21 mouse cellular contexts compared by ENCODE assay signal in genomic region chr2:24901055-24901454, GRCm38 (mm10). TPM values are rescaled to one million over a fixed set of nuclear protein-coding genes. Genes with fewer than 3 reads are reported as not detected.
DNase-seq lines count a peak whose midpoint lies in the region; ATAC-seq and TF ChIP-seq lines count a peak whose summit lies in the region.
"Had no signal": no experiment of that assay in that cellular context is flagged by ENCODE, and none has a peak within 500 bp of the region (broad histone marks: within the 10 kb centered on the region; RNA-seq: fewer than 3 reads in every experiment).

No protein-coding gene starts in this region.

- H3K9me3 ChIP-seq in forebrain, embryonic 14.5 days (replicated peaks; ENCODE audit: control insufficient read depth, low read length): no peaks in the 10 kb centered on the region
- H3K9me3 ChIP-seq in forebrain, embryonic 13.5 days (replicated peaks): no peaks in the 10 kb centered on the region
- H3K9me3 ChIP-seq: hindbrain, embryonic 15.5 days; liver, embryonic 12.5 days; midbrain, embryonic 15.5 days had no signal

- no peak overlapping the region for H3K9ac ChIP-seq in forebrain, embryonic 14.5 days (ENCODE audit: low read length)
- H3K9ac ChIP-seq in forebrain, embryonic 13.5 days: no peak overlapping the region
- H3K9ac ChIP-seq: hindbrain, embryonic 15.5 days; liver, embryonic 12.5 days; midbrain, embryonic 15.5 days had no signal

- peaks cover 18% of the 10 kb centered on the region for H3K4me1 ChIP-seq in forebrain, embryonic 14.5 days (ENCODE audit: control insufficient read depth, insufficient read depth, low read length)
- H3K4me1 ChIP-seq in forebrain, embryonic 13.5 days: peaks cover 37% of the 10 kb centered on the region

- H3K4me2 ChIP-seq in forebrain, embryonic 14.5 days (ENCODE audit: low read length): no peak overlapping the region
- no peak overlapping the region for H3K4me2 ChIP-seq in forebrain, embryonic 13.5 days
- H3K4me2 ChIP-seq: hindbrain, embryonic 15.5 days; liver, embryonic 12.5 days; midbrain, embryonic 15.5 days had no signal

- TF ChIP-seq CTCF in layer of hippocampus, adult 2 months (conservative IDR thresholded peaks at IDR 0.05): no peak

- 0 out of 2 replicates have a peak, but pooled peaks cover 7% of the 10 kb centered on the region for H3K36me3 ChIP-seq in forebrain, embryonic 14.5 days (ENCODE audit: control insufficient read depth, insufficient read depth, low read length)
- H3K36me3 ChIP-seq in forebrain, embryonic 13.5 days (ENCODE audit: poor library complexity, severe bottlenecking): 0 out of 2 replicates have a peak, but pooled peaks cover 9% of the 10 kb centered on the region
- H3K36me3 ChIP-seq: hindbrain, embryonic 15.5 days; midbrain, embryonic 15.5 days had no signal

- H3K27me3 ChIP-seq in forebrain, embryonic 14.5 days (replicated peaks; ENCODE audit: control insufficient read depth, insufficient read depth, low read length): no peaks in the 10 kb centered on the region
- H3K27me3 ChIP-seq in forebrain, embryonic 13.5 days: no peaks in the 10 kb centered on the region
- H3K27me3 ChIP-seq: CH12.LX; hindbrain, embryonic 15.5 days; liver, embryonic 12.5 days; midbrain, embryonic 15.5 days had no signal

- peak; percentile 57 for DNase-seq in forebrain, embryonic 14.5 days (ENCODE audit: low spot score)
- peak in 1 of 2 experiments; percentile 37 for DNase-seq in layer of hippocampus, adult 2 months (ENCODE audit: low spot score in 2 of 2)
- no peak for DNase-seq in layer of hippocampus, postnatal 36 days
- DNase-seq in right cerebral cortex, adult 18-20 months: peak; percentile 48
- no peak for DNase-seq in right cerebral cortex, postnatal 14 days
- DNase-seq in natural killer cell, adult 2 months (ENCODE audit: low spot score in 2 of 2): no peak
- DNase-seq: adrenal gland, adult 8-10 months; cerebellum, adult 11-12 months; cerebellum, postnatal 25 days; gastrocnemius, postnatal 25 days; heart, postnatal 14 days; kidney, adult 18-20 months; kidney, postnatal 10 days; thymus, adult 2 months had no signal

- WGBS in forebrain, embryonic 14.5 days: 49% methylated on average over 5 of the region's 5 CpGs
- 54% methylated on average over 5 of the region's 5 CpGs for WGBS in forebrain, embryonic 13.5 days

- no peak overlapping the region for H3K27ac ChIP-seq in forebrain, embryonic 14.5 days (ENCODE audit: low read depth, low read length)
- no peak overlapping the region for H3K27ac ChIP-seq in forebrain, embryonic 13.5 days
- peak overlapping the region; percentile 53 for H3K27ac ChIP-seq in layer of hippocampus, adult 2 months
- H3K27ac ChIP-seq: hindbrain, embryonic 15.5 days; liver, embryonic 12.5 days; midbrain, embryonic 15.5 days had no signal

- no peak for ATAC-seq in forebrain, embryonic 14.5 days
- no peak for ATAC-seq in forebrain, embryonic 13.5 days
- ATAC-seq in megakaryocyte progenitor cell, adult 5-6 weeks (replicated peaks; ENCODE audit: poor library complexity): no peak
- ATAC-seq: liver, embryonic 12.5 days; midbrain, embryonic 15.5 days had no signal

- no peak overlapping the region for H3K4me3 ChIP-seq in forebrain, embryonic 14.5 days (ENCODE audit: low read depth, low read length)
- H3K4me3 ChIP-seq in forebrain, embryonic 13.5 days: no peak overlapping the region
- H3K4me3 ChIP-seq in layer of hippocampus, adult 2 months: no peak overlapping the region
- H3K4me3 ChIP-seq: erythroblast, embryonic 14.5 days; hindbrain, embryonic 15.5 days; liver, embryonic 12.5 days; midbrain, embryonic 15.5 days had no signal

RNA-seq across cellular contexts. Expression of gene Ehmt1, which starts 18.4 kb away (rescaled TPM):
- 76.7 and 90.7 TPM in 2 replicates for polyA plus RNA-seq in forebrain, embryonic 14.5 days (2014; fragmentation: Nextera tagmentation; extraction: Ambion mirVana)
- 152 and 156 TPM in 2 replicates for polyA plus RNA-seq in forebrain, embryonic 13.5 days (2015; fragmentation: Nextera tagmentation; extraction: Ambion mirVana)
- total RNA-seq in layer of hippocampus, adult 2 months (2021): 10 to 100 TPM; 63.3 to 70.0 TPM
- total RNA-seq in layer of hippocampus, postnatal 36 days (2021): 10 to 100 TPM; 64.1 to 74.6 TPM
- total RNA-seq in megakaryocyte progenitor cell, adult 5-6 weeks (2015): 34.4 and 36.7 TPM in 2 replicates
- total RNA-seq in megakaryocyte progenitor cell, adult 5-6 weeks (2017): 63.1 and 87.0 TPM in 2 replicates

RNA-seq across cellular contexts. Expression of gene Arrdc1, which starts 34.0 kb away (rescaled TPM):
- polyA plus RNA-seq in forebrain, embryonic 14.5 days (2014; fragmentation: Nextera tagmentation; extraction: Ambion mirVana): 16.6 and 20.5 TPM in 2 replicates
- polyA plus RNA-seq in forebrain, embryonic 13.5 days (2015; fragmentation: Nextera tagmentation; extraction: Ambion mirVana): 19.1 and 21.5 TPM in 2 replicates
- total RNA-seq in layer of hippocampus, adult 2 months (2021): 10 to 100 TPM; 11.5 to 18.3 TPM
- total RNA-seq in layer of hippocampus, postnatal 36 days (2021): 10 to 100 TPM; 10.6 to 11.3 TPM
- total RNA-seq in megakaryocyte progenitor cell, adult 5-6 weeks (2015): 24.5 and 29.2 TPM in 2 replicates
- 48.3 and 58.9 TPM in 2 replicates for total RNA-seq in megakaryocyte progenitor cell, adult 5-6 weeks (2017)

RNA-seq across cellular contexts. Expression of gene Zmynd19, which starts 48.5 kb away (rescaled TPM):
- polyA plus RNA-seq in forebrain, embryonic 14.5 days (2014; fragmentation: Nextera tagmentation; extraction: Ambion mirVana): 8.6 and 12.7 TPM in 2 replicates
- polyA plus RNA-seq in forebrain, embryonic 13.5 days (2015; fragmentation: Nextera tagmentation; extraction: Ambion mirVana): 10.2 and 12.1 TPM in 2 replicates
- total RNA-seq in layer of hippocampus, adult 2 months (2021): 10 to 100 TPM; 35.0 to 36.2 TPM
- total RNA-seq in layer of hippocampus, postnatal 36 days (2021): 10 to 100 TPM; 40.4 to 43.4 TPM
- total RNA-seq in megakaryocyte progenitor cell, adult 5-6 weeks (2015): 16.0 and 19.1 TPM in 2 replicates
- total RNA-seq in megakaryocyte progenitor cell, adult 5-6 weeks (2017): 42.9 and 62.2 TPM in 2 replicates

Comparison
In these comparisons a context has a peak if more than half of its experiments do, and no peak if none do; other contexts are left out.
1. DNase-seq: peak in forebrain, embryonic 14.5 days (single experiment) and right cerebral cortex, adult 18-20 months (single experiment); none in layer of hippocampus, postnatal 36 days (0 of 2), right cerebral cortex, postnatal 14 days (single experiment) and natural killer cell, adult 2 months (0 of 2).